Comparison of ENCODE assay signal across 24 mouse cellular contexts in the genomic region with DNA sequence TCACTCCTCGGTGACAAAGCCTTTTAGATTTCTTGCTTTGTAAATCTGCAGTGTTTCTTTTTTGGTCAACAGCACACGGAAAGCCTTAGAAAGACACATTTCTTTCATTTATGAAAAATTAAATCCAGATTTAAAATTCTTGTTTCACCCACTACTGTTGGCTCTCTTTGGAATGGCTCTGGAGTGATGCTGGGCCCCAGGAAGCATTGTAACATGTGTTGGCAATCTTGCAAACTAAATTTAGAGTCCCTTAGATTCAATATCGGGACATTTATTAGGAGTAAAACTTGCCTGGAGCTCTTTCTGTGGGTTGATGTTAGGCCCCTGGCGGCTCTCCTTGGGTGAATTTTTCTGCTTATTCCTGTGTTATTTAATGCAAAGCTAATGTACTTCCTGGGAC.
DNase-seq lines count a peak whose midpoint lies in the region; ATAC-seq and TF ChIP-seq lines count a peak whose summit lies in the region.
"Had no signal": no experiment of that assay in that cellular context is flagged by ENCODE, and none has a peak within 500 bp of the region (broad histone marks: within the 10 kb centered on the region; RNA-seq: fewer than 3 reads in every experiment).

No protein-coding gene starts in this region.

- no peak overlapping the region for H3K9ac ChIP-seq in embryonic facial prominence, embryonic 11.5 days (replicated peaks; ENCODE audit: low read length)
- H3K9ac ChIP-seq in embryonic facial prominence, embryonic 14.5 days (ENCODE audit: low read depth, low read length), result no peak overlapping the region
- no peak overlapping the region for H3K9ac ChIP-seq in intestine, postnatal 0 days (ENCODE audit: low read depth, low read length)
- H3K9ac ChIP-seq: forebrain, embryonic 13.5 days; hindbrain, embryonic 12.5 days; hindbrain, embryonic 15.5 days had no signal

- no peaks in the 10 kb centered on the region for H3K9me3 ChIP-seq in embryonic facial prominence, embryonic 11.5 days (replicated peaks; ENCODE audit: control insufficient read depth, low read length)
- H3K9me3 ChIP-seq in embryonic facial prominence, embryonic 10.5 days, result no peaks in the 10 kb centered on the region
- H3K9me3 ChIP-seq in embryonic facial prominence, embryonic 14.5 days (ENCODE audit: control insufficient read depth, low read length), result no peaks in the 10 kb centered on the region
- no peaks in the 10 kb centered on the region for H3K9me3 ChIP-seq in intestine, postnatal 0 days (ENCODE audit: control insufficient read depth)
- H3K9me3 ChIP-seq: forebrain, embryonic 10.5 days; forebrain, embryonic 13.5 days; hindbrain, embryonic 12.5 days; hindbrain, embryonic 15.5 days had no signal

- ATAC-seq in embryonic facial prominence, embryonic 11.5 days (replicated peaks; ENCODE audit: insufficient number of reproducible peaks, low FRiP score, low TSS enrichment, low read depth), result no peak
- ATAC-seq in embryonic facial prominence, embryonic 14.5 days (ENCODE audit: low read depth), result no peak
- no peak for ATAC-seq in intestine, postnatal 0 days
- ATAC-seq: forebrain, embryonic 13.5 days; forebrain, embryonic 16.5 days; Patski had no signal

- H3K27me3 ChIP-seq in embryonic facial prominence, embryonic 11.5 days (ENCODE audit: control insufficient read depth, insufficient read depth, low read length), result no peaks in the 10 kb centered on the region
- H3K27me3 ChIP-seq in embryonic facial prominence, embryonic 10.5 days (replicated peaks; ENCODE audit: low read depth, poor library complexity, severe bottlenecking), result no peaks in the 10 kb centered on the region
- no peaks in the 10 kb centered on the region for H3K27me3 ChIP-seq in embryonic facial prominence, embryonic 14.5 days (replicated peaks; ENCODE audit: control insufficient read depth, insufficient read depth, low read length)
- H3K27me3 ChIP-seq in intestine, postnatal 0 days (replicated peaks; ENCODE audit: control insufficient read depth, insufficient read depth, low read length), result no peaks in the 10 kb centered on the region
- H3K27me3 ChIP-seq: forebrain, embryonic 13.5 days; hindbrain, embryonic 12.5 days; hindbrain, embryonic 15.5 days; Patski had no signal

- no peak overlapping the region for H3K4me2 ChIP-seq in embryonic facial prominence, embryonic 11.5 days (ENCODE audit: low read depth, low read length)
- no peak overlapping the region for H3K4me2 ChIP-seq in embryonic facial prominence, embryonic 14.5 days (ENCODE audit: low read depth, low read length)
- H3K4me2 ChIP-seq in intestine, postnatal 0 days (replicated peaks; ENCODE audit: low read depth), result no peak overlapping the region
- H3K4me2 ChIP-seq: forebrain, embryonic 13.5 days; heart, embryonic 11.5 days; hindbrain, embryonic 12.5 days; hindbrain, embryonic 15.5 days had no signal

- H3K4me1 ChIP-seq in embryonic facial prominence, embryonic 11.5 days (ENCODE audit: control insufficient read depth, insufficient read depth, low read length), result no peaks in the 10 kb centered on the region; the same call in 1 of the 2 replicates
- peaks cover 16% of the 10 kb centered on the region for H3K4me1 ChIP-seq in embryonic facial prominence, embryonic 10.5 days
- H3K4me1 ChIP-seq in embryonic facial prominence, embryonic 14.5 days (ENCODE audit: control insufficient read depth, insufficient read depth, low read length), result peaks cover 4% of the 10 kb centered on the region; the same call in 1 of the 2 replicates
- H3K4me1 ChIP-seq in intestine, postnatal 0 days (replicated peaks; ENCODE audit: control insufficient read depth, insufficient read depth, low read length), result no peaks in the 10 kb centered on the region
- H3K4me1 ChIP-seq: forebrain, embryonic 13.5 days; hindbrain, embryonic 12.5 days; hindbrain, embryonic 15.5 days had no signal

- DNase-seq in embryonic facial prominence, embryonic 11.5 days (ENCODE audit: low spot score), result peak; percentile 56
- no peak for DNase-seq in embryonic facial prominence, embryonic 10.5 days (ENCODE audit: low spot score)
- DNase-seq in embryonic facial prominence, embryonic 14.5 days (ENCODE audit: low spot score), result peak; percentile 53
- DNase-seq in forelimb bud, embryonic 11.5 days (ENCODE audit: low read depth, low spot score), result peak; percentile 44
- DNase-seq in cerebellum, postnatal 4 days (ENCODE audit: low spot score in 2 of 2), result no peak
- DNase-seq in neural tube, embryonic 10.5 days (ENCODE audit: extremely low spot score, low spot score), result no peak
- DNase-seq: adrenal gland, adult 2 months; adrenal gland, postnatal 14 days; cerebellum, adult 11 months; cerebellum, adult 2 months; cerebellum, adult 9-11 months; cerebellum, postnatal 25 days; embryo, embryonic 11 days; gastrocnemius, adult 2 months; gastrocnemius, postnatal 14 days; heart, adult 11 months had no signal

- no peaks in the 10 kb centered on the region for H3K36me3 ChIP-seq in embryonic facial prominence, embryonic 11.5 days (replicated peaks; ENCODE audit: control insufficient read depth, insufficient read depth, low read depth, low read length)
- H3K36me3 ChIP-seq in embryonic facial prominence, embryonic 10.5 days (replicated peaks), result no peaks in the 10 kb centered on the region
- no peaks in the 10 kb centered on the region for H3K36me3 ChIP-seq in embryonic facial prominence, embryonic 14.5 days (ENCODE audit: control insufficient read depth, insufficient read depth, low read length)
- no peaks in the 10 kb centered on the region for H3K36me3 ChIP-seq in intestine, postnatal 0 days (ENCODE audit: control insufficient read depth, insufficient read depth)
- H3K36me3 ChIP-seq: forebrain, embryonic 10.5 days; hindbrain, embryonic 12.5 days; hindbrain, embryonic 15.5 days had no signal

- no peak overlapping the region for H3K4me3 ChIP-seq in embryonic facial prominence, embryonic 11.5 days (ENCODE audit: low read depth, low read length)
- H3K4me3 ChIP-seq in embryonic facial prominence, embryonic 10.5 days, result no peak overlapping the region
- no peak overlapping the region for H3K4me3 ChIP-seq in embryonic facial prominence, embryonic 14.5 days (ENCODE audit: low read depth, low read length)
- H3K4me3 ChIP-seq in intestine, postnatal 0 days (ENCODE audit: low read depth, low read length), result no peak overlapping the region
- H3K4me3 ChIP-seq: forebrain, embryonic 10.5 days; forebrain, embryonic 13.5 days; gastrocnemius, adult 2 months; hindbrain, embryonic 12.5 days; hindbrain, embryonic 15.5 days had no signal

- no peak overlapping the region for H3K27ac ChIP-seq in embryonic facial prominence, embryonic 11.5 days (replicated peaks; ENCODE audit: low read depth, low read length)
- H3K27ac ChIP-seq in embryonic facial prominence, embryonic 10.5 days (replicated peaks), result no peak overlapping the region
- peak overlapping the region; percentile 18; the same call in 1 of the 2 replicates for H3K27ac ChIP-seq in embryonic facial prominence, embryonic 14.5 days (replicated peaks; ENCODE audit: low read depth, low read length)
- H3K27ac ChIP-seq in intestine, postnatal 0 days (ENCODE audit: low read depth, low read length), result no peak overlapping the region
- H3K27ac ChIP-seq: forebrain, embryonic 10.5 days; forebrain, embryonic 13.5 days; gastrocnemius, adult 2 months; hindbrain, embryonic 12.5 days; hindbrain, embryonic 15.5 days had no signal

- TF ChIP-seq CTCF in intestine, postnatal 0 days (IDR thresholded peaks at IDR 0.05; ENCODE audit: low read depth), result no peak

- 53% methylated on average over 4 of the region's 4 CpGs for WGBS in embryonic facial prominence, embryonic 11.5 days
- WGBS in embryonic facial prominence, embryonic 10.5 days, result 57% methylated on average over 4 of the region's 4 CpGs
- WGBS in embryonic facial prominence, embryonic 14.5 days, result 40% methylated on average over 4 of the region's 4 CpGs
- 91% methylated on average over 4 of the region's 4 CpGs for WGBS in intestine, postnatal 0 days

Comparison
In these comparisons a context has a peak if more than half of its experiments do, and no peak if none do; other contexts are left out.
1. DNase-seq: peak in embryonic facial prominence, embryonic 11.5 days (single experiment), embryonic facial prominence, embryonic 14.5 days (single experiment) and forelimb bud, embryonic 11.5 days (single experiment); none in embryonic facial prominence, embryonic 10.5 days (single experiment), cerebellum, postnatal 4 days (0 of 2) and neural tube, embryonic 10.5 days (single experiment).